Mouse (Mus musculus) heart, postnatal 36 days (tissue): Measurements from ENCODE around the gene Dbx2. TPM values are rescaled to one million over a fixed set of nuclear protein-coding genes. Genes with fewer than 3 reads are reported as not detected.
A peak's percentile ranks its signal among the peaks of the same experiment; 100 is the strongest.

Experiments used
- DNase-seq, 2 experiments: peaks; one replicate each; pipeline ENCODE4 v3.0.0; 2021 to 2022
- intact Hi-C: fragments of 180-260 bp; cut with DNase I; formaldehyde crosslinking; loops from one replicate; pipeline ENCODE4 v1.15.1; 2025
- total RNA-seq, 2 experiments: library from RNA; stranded (reverse); gene quantifications; 2 replicates each; pipeline ENCODE4 v1.2.3; 2021

Dbx2 gene
- total RNA-seq, 2 experiments from 2014 or later, result not detected

GRCm38 (mm10) chr15:95639115-95639828, 16.5 kb downstream of the Dbx2 start:
- intact Hi-C loops, result no loop called here
- DNase-seq, result no peak

- DNase-seq, result no peak
- intact Hi-C loops, result no loop called here
These were observed 31.4 kb downstream of the Dbx2 start for GRCm38 (mm10) chr15:95624396-95624795.

- intact Hi-C loops, result no loop called here
- DNase-seq, result no peak
These were observed 33.0 kb downstream of the Dbx2 start for GRCm38 (mm10) chr15:95622797-95623196.

- intact Hi-C loops, result no loop called here
- no peak for DNase-seq
These were observed 43.2 kb downstream of the Dbx2 start for GRCm38 (mm10) chr15:95612600-95612999.

GRCm38 (mm10) chr15:95601179-95601578, 54.6 kb downstream of the Dbx2 start:
- intact Hi-C loops, result no loop called here
- DNase-seq, result no peak

- no peak for DNase-seq
- intact Hi-C loops, result no loop called here
These were observed 57.1 kb downstream of the Dbx2 start for GRCm38 (mm10) chr15:95598630-95599029.

GRCm38 (mm10) chr15:95586906-95587305, 68.9 kb downstream of the Dbx2 start:
- intact Hi-C loops, result no loop called here
- DNase-seq, result no peak

GRCm38 (mm10) chr15:95584891-95585290, 70.9 kb downstream of the Dbx2 start:
- intact Hi-C loops, result no loop called here
- no peak for DNase-seq

GRCm38 (mm10) chr15:95574661-95575060, 81.1 kb downstream of the Dbx2 start:
- peak; percentile 18 to 24 for DNase-seq
- intact Hi-C loops, result loop anchor here (1.0 to 5.0 kb wide), 4 partner anchors 302 to 1018 kb away; no protein-coding TSS in a partner anchor

Other genes starting within 250 kb of the Dbx2 start
- under 1 TPM in 1 of 2 experiments, not detected in 1; 0.08 TPM for gene Nell2, start 127.4 kb downstream of the Dbx2 start, total RNA-seq
- 10 to 100 TPM; 20.6 to 23.0 TPM for gene Ano6, start 134.9 kb upstream of the Dbx2 start, total RNA-seq